Mouse (Mus musculus) cerebellum, adult 9-10 months (tissue): ENCODE data around the gene Dcst1.

Experiments used
- DNase-seq: peaks from one replicate; pipeline ENCODE4 v3.0.0; 2022

Dcst1 gene

DNA sequence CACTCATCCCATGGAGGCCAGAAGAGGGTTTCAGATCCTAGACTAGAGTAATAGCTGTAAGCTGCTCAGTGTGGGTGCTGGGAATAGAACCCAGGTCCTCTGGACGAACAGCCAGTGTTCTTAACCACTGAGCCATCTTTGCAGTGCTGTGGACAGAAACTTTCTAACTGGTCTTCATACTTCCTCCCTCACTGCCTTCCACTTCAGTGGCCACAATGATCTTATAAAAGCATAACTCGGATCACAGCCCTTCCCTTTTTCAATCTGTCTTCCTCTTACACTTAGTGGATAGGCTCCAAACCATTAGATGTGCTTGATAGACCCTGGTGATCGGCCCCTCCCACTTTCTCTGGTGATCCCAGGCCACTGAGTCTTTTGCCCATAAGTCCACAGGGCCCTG lies 4.8 kb downstream of the Dcst1 start:
- no peak for DNase-seq

DNA sequence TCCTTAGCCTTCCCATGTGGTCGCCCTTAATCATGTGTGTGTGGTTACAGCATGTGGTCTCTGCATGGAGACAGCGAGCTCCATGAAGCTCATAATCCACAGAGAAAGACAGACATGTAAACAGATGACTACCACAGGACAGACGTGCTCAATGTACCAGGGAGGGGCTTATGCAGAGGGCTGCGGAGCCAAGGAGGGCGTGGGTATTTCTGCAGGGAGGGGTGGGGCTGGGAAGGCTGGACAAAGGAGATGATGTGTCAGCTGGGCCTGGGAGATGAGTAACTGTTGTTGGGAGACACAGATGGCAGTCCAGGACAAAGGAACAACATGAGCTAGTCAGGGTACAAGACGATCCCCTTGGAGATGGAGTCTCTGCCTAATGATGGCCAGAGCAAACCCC lies 5.4 kb downstream of the Dcst1 start:
- no peak for DNase-seq

DNA sequence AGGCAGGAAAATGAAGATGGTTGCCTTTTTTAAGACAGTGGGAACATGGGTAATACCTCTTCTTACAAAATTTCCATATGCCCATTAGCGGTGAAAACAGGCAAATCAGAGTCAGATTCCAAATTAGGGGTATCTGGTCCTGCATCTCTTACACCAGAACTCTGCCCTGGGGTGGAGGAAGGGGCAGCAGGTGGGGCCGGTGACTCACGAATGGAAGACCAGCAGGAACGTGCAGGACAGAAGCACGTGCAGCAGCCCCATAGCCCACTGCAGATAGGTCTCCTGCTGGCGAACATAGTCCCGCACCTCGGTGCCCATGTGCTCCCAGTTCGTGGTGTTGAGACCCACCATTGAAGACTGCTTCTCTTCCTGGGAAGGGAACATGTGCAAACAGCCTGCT lies 9.0 kb downstream of the Dcst1 start:
- no peak for DNase-seq

DNA sequence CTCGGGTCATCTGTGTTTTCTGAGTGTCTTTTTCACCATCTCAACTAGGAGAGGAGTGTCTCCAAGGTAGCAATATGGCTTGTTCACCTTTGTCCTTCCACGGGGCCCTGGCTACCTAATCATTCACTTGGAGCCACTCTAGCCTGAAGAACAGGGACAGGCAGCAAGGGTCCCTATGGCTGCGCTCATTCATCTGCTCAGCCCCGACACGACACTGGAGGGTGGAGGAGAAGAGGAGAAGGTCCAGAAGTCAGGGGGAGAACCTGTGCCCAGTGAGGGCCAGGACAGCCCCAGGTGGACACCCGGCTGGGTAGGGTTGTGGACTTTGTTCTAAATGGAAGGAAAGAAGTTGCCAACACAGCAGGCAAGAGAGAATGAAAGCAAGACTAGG lies 9.5 kb downstream of the Dcst1 start:
- DNase-seq, result no peak

DNA sequence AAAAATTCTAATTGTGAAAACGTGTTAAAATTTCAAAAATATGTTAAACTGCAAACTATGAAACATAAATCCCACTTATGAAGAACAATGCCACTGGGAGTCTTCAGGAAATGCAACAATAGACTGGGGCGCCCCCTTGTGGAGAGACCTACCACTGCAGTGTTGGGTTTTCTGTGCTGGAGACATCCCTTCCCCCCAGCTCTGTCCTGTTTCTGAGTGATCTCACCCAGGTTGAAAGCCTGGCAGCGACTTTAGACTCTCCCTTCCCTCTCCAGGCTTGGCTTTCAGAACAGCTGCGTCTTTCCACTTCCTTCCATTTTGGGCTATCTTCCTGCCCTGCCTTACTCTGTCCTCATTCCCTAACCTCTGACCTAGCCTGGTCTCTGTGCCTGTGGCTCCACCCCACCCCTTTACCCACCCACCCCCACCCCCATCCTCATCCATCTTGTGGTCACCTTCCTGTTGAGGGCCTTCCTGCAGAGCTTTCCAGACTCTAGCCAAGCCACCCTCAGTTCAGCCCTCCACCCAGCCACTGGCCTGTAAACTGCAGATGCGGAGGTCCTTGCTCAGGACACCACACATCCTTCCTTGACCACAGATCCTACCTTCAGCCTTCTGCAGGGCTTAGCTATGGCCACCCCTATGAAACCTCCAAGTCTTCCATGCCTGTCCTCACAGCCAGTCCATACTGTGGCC lies 10.1 kb downstream of the Dcst1 start:
- peak; percentile 91 for DNase-seq

DNA sequence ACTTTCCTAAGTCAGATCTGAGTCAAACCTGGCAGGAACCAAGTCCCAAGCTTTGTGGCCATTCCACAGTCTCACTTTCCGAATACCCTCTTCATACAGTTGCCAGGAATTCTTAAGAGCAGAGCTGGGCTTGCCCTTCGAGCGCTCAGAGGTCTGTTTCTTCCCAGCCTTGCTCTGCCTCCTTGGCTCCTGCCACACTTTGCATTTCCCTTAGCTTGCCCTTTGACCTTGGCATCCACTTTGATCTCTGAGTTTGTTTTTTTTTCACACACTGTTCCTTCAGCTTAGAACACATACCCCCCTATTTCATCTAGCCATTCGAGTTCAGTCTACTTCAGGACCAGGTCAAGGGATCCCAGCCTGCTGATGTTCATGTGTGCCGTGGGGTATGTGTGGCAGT lies 13.8 kb downstream of the Dcst1 start:
- DNase-seq, result no peak

DNA sequence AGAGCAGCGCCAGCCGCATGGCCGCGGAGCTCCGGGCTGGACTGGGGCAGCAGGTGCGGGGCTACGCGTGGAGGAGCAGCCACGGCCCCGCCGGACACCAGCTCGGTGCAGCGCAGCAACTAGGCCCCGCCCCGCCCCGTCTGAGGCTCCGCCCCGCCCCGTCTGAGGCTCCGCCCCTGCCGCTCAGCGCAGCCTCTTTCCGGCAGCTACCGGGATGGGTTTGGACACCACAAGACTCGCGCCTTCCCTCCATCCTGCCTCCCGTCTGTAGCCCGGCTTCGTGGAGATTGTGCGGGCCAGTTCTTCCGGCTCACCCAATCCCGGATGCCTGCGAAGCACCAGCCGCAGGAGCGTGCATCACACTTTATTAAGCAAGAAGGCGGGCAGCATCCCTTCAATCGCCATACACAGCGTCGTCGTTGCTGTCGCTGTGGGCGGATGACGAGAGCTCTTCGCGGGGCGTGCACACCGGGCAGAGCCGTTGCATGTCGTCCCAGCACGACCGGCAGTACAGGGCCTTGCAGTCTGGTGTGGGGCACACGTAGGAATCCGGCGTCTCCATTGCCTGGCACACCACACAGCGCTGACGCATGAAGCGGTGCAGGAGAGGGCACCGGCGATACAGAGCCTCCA lies 15.1 kb downstream of the Dcst1 start, which contains the start of gene Adam15:
TSS of gene Adam15 (minus strand) at position 128 of the 633 bp plus-strand sequence.
- peak; percentile 94 for DNase-seq

DNA sequence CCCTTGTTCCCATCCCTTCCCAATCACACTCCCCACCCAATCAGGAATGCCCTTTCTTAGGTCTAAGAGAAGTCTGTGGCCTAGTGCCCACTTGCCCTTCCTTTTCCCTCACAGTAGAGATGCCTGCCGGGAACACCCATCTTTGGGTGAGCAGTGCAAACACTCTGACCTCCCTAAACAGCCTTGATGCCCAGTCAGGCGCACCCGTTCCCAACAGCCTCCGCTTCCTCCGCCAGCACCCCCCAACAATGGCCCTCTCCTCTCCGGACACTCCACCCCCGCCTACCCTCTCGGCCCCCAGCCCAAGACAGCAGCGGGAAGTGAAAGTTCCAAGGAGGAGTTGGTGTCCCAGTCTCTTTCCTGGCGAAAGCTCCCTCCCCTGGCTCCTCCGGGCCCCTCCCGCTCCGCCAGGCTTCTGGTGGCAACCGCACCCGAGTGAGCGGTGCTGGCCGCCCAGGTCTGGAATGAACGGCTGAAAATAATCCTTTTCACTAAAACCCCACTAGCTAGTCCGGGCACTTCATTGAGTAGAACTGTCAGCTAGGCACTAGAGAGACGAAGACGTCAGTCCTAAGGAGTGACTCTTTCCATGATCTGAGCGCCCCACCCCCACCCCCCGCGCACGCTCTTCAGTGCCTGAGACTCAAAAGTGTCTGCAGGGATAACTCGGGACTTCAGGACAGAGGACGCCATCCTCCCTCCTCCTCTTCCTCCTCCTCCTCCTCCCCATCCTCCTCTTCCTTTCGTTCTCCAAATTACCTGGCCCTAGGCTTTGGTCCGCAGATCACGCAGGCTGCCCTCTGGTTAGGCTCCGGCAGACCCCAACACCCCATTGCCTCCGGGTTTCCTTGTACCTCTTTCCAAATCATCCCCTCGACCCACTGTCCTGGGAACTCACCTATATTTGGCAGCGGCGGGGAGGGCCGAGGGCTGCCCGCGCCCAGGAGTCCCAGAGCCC lies 15.9 kb downstream of the Dcst1 start:
- peak; percentile 55 for DNase-seq

DNA sequence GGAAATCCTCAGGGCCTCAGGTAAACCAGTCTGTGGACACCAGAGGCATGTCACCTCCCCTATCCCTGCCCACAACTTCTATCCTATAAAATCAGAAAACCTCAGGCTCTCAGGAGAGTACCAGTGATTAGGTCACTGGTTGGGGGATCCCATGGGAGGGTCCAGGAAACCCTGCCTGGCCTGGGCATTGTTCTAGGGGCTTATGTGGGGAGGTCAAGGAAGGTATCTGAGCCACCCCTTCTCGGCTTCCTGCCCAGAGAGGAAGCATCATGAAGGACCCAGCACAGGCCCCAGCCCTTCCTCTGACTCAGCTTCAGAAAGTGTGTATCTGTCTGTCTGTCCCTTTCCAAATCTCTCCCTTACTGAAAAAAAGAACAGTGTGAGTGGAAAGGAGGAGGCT lies 17.1 kb downstream of the Dcst1 start:
- DNase-seq, result no peak

DNA sequence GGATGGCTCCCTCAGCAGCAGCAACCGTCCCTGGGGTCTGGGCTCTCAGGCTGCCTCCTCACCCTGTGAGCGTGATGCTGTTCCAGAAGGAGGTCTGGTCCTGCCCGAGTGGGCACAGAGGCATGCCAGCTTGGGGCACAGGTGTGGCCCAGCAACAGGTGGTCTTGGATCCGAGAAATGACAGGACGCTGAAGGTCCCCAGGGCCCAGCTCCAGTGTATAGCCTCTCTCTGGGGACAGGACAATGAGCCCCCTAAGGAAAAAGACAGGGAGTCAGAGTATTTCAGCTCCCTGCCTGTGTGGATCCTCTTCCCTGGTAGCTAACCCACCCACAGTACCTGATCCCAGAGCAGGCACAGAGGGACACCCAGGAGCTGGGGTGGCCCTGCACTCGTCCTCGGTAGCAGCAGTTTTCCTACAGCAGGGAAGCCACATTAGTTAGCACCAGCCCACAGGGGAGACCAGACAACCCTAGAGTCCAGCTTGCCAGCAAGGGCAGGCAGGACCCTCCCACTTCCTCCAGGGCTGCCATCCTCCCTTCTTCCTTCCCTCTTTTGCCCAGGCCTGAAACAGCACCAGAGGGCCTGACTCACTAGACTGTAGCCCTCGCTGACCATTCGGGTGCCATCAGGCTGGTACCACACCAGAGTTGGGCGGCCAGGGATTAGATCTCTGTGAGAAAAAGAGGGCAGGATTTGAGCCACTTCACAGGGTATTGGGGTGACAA lies 18.1 kb downstream of the Dcst1 start:
- no peak for DNase-seq

DNA sequence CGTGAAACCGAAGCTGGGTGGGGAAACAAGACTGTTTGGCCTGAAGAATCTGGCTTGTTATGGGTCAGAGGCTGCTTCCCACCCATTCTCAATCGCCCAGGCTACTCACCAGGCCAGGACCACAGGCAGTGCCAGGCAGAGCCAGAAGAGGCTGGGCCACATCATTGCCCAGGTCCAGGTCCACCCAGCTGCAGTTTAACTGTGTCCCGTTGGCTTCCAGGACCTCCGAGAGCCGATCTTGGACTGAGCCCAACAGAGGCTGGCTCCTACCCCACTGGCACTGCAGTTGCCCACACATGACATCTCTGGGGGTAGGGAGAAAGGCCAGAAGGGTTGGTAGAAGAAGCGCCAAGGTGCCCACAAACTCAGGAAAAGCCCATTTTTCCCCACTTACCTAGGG lies 21.8 kb downstream of the Dcst1 start:
- DNase-seq, result no peak

DNA sequence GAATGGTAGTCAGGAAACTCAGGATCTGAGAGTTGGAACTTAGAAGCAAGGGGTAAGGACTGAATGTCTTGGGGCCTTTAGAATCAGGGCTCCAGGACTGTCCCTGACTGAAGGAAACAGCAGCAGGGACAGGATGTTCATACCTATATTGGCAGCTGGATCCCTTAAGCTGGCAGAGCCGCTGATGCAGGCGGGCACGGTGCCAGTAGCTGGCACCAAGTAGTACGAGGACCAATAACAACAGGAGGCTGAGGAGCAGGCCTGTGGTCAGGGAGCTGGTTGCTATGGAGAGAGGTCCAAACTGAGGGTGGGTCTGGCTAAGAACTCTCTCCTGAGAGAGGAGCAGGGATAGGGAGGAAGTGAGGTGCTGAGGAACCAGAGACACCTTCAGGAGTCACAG lies 23.3 kb downstream of the Dcst1 start:
- DNase-seq, result no peak

DNA sequence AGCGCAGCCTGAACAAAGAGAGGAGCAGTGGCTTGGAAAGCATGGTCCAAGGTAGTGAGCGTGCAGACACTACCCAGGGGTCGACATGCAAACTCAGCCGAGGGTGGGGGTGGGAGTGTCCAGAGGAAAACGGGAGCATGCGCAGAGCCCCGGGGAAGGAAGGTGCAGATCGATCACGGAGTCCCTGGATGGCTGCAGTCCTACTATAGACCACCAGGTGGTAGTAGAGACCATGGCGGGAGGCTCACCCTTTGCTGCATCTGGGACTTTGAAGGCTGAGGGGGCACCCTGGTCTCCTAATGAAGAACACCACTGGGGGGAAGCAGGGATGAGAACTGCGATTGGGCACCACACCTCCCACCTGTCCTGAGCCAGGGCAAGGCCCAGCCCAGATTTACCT lies 24.6 kb downstream of the Dcst1 start:
- peak; percentile 79 for DNase-seq

DNA sequence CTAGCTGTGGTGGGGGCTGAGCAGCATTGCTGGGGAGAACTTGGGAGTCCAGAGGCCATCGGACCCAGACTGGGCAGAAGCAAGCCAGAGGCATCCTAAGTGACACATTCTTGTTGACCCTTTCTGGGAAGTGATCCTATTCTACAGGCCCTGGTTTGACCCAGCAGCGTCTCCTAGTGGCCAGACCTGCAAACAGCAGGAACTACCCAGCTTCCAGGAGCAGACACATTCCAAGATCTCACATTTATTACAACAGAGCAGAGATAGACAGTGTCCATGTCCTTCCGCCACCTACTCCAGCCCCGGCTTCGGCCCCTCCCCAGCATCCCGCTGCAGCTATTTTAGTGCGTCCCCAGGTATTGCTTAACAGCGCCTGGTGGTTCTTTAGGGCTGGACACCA lies 25.6 kb downstream of the Dcst1 start:
- DNase-seq, result no peak

DNA sequence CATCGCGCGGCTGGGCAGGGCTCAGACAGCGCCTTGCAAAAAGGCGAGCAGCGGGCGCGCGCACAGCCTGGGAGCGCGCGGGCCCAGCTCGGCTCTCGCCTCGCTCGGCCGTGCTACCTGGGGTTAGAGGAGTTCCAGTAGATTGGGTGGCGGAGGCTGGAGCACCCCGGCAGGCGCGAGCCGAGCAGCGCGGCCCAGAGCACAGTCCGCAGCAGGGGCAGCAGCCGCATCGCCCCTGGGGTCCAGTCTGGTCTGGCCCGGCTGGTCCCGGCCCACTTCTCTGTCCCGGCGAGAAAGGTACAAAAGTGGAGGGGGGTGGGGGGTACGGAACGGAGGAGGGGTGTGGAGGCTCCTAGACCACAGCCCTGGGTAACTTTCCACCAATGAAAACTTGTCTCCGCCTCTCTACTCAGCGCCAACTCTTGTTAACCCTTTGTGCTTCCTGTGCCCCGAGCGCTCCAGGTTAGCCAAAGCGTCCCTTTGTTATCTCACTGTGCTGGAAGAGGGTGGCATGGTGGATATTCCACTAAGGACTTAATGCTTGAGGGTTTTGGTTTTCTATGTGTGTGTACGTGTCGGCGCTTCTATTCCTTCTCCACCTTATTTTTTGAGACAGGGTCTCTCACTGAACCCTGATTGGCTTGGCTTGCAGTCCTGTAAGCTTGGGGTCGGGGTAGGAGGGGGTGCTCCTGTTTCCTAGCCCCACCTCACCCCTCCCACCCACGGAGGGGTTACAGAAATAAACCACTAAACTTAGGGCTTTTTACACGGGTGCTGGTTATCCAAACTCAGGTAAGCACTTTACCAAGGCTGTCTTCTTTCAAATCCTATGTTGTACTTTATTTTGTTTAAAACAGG lies 27.1 kb downstream of the Dcst1 start, which contains the start of gene Efna4:
TSS of gene Efna4 (minus strand) at position 308 of the 858 bp plus-strand sequence.
- DNase-seq, result no peak

DNA sequence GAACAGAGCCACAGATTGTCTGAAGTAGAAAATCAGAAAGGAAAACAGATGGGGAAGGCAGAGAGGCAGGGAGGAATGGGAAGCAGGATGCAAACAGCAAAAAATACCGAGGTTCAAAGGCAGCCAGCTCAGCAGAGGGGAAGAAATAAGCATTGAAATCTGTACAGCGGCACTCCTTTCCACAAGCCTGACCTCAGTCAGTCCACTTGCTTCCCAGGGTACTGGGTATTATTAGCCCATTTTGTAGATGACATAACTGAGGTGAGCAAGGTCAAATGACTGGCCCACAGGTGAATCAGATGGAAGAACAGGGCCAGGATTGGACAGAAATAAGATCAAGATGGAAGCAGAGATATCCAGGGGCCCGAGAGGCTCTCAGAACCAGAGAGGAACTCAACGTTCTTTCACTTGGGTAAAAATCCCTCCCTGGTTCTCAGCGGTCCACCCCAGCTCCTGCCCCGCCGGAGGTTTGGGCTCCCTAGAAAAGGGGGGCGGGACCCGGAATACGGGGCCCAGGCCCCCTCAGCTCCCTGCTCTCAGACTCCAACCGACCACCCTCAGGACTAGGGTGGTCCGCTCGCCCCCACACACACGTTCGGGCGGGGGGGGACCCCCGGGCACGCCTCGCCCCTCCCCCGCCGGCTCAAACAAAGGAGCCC lies 27.9 kb downstream of the Dcst1 start:
- DNase-seq, result no peak

DNA sequence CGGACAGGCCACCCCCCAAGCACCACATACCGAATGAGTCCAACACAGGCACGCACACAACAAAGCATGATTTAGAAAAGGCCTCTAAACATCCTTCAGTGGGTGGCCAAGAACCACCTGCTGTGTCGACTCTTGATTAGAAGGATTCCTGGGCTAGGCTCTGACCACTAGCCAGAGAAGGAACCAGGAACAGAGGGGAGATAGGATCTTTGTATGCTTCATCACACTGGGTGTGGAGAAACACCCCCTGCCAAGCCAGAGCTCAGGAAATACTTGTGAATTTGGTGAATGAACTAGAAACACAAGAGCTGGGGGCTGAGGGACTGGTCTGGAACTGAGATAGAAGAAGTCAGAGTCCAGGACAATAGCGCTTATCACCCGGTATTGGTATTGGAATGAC lies 28.5 kb downstream of the Dcst1 start:
- no peak for DNase-seq

DNA sequence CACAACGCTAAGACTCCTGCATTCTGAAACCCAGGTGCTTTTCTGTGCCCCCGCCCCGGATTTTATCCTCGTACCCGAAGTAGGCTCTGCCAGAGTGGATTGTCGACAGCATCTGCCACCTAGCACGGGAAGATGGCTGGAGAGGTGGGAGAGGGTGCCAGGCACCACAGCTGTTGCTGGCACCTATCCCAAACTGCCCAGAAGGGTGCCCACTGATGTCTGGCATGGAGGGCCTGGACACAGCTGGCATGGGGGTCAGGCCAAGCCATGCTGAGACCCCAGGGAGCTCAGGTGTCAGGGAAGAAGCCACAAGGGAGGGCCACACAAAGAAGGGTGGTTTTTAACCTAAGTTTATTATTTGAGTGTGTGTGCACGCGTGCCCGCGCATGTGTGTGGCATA lies 32.0 kb downstream of the Dcst1 start:
- no peak for DNase-seq

DNA sequence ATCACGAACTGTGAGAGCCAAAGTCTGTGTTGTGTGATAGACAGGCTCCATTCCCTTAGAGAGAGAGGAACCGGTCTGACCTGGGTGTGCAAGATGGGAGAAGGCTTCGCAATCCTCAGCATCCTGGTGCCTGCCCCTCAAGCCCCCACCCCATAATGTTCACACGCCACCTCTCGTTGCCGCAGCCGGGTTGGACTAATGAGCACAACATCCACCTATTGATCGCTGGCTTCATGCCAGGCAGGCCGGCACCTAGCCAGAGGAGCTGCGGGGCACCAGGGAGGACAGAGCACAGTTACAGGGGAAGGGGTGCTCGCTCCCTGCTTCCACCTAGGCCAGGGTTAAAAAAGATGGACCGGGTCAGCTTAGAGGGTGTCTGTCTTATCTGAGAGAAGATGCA lies 32.6 kb downstream of the Dcst1 start:
- DNase-seq, result no peak

DNA sequence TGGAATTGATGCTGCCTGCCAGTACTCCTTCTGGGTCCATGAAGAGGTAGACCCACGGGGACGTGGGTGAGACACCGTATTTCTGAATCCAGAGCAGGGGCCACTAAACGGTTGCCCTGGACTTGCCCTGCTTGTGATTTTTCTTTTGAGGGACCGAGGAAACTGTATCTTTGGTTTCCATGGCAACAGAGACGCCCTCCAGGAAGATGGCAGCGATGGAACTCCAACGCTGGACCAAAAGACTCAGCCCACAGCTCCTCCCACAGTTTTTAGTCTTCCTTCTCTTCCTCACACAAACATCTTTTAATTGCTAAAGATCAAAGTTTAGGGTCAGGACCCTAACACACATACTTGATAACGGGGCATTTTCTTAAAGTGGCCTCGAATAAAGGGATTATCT lies 33.0 kb downstream of the Dcst1 start:
- DNase-seq, result no peak

DNA sequence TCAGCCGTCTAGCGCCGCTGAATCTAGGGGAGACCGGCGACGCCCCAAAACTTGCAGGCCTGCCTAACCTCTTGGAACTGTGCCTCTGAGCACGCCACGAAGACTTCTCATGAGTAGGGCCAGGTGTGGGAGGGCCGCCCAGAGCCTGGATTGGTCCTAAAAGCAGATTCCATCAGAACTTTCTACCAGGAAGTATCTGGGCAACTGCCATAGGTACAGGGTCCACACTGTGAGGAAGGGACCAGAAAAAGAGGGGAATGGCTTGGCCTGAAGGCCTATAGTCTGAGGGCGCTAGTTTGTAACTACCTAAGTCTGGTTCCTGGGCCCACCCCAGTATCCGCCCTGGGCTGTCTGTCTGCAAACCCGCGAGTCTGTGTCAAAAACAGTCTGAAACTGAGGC lies 33.5 kb downstream of the Dcst1 start:
- no peak for DNase-seq
